Mouse (Mus musculus) natural killer cell, adult 2 months (primary cell): ENCODE results near the gene Wdr18.

Experiments
- DNase-seq, 2 experiments: peaks; one replicate each; pipeline ENCODE4 v3.0.0; 2022; ENCODE audit warnings: low spot score in 2 of 2

The Wdr18 gene

GRCm38 (mm10) chr10:79996272-79997033, 36.5 kb downstream of the Wdr18 start, which contains the start of gene Abca7:
Abca7 (plus strand) TSS chr10:79996494.
- DNase-seq, result peak; percentile 93 to 94

DNA sequence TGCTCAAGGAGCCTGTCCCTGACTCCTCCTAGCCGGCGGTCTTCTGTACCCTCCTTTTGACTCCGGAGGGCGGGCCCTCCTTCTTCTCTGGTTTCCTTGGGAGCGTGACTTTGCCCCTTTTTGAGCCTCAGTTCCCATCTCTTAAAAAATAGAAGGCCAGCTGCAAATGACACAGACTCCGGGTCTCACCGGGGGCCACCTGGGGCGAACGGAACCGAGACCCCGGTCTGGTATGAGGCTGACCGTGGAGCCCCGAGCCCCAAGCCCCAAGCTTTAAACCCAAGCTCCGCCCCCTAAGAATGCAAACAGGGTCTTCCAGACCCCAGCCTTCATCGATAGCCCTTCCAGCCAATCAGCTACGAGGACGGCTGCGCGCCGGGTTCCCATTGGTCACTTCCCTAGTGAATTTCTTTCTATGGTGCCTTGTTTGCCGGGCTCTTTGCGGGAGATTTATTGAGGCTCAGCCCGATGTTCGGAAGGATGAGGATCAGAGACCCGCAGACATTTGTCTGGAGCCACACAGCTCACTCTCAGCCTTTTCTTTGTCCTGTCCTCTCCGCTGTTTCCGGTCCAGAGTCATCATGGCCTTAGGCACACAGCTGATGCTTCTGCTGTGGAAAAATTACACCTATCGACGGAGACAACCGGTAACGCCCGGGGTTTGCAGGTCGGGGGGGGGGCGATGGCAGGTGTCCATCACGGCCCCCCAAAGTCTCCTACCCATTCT, 37.2 kb downstream of the Wdr18 start:
- no peak for DNase-seq

DNA sequence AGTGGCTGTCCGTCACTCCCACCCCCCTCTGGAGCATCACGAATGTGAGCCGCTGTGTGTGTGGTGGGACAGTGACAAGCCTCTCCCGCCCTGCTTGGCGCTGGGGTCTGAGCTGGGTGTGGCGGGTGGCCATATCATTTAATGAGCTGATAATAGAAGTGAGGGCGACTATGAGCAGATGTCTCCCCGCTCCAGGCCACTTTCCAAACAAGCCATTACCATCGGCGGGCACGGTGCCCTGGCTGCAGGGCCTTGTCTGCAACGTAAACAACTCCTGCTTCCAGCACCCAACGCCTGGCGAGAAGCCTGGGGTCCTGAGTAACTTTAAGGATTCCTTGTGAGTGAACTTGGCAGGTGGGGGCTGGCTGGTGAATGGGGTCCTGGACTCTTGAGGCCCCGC, 37.9 kb downstream of the Wdr18 start:
- no peak for DNase-seq

- no peak for DNase-seq
Measured at GRCm38 (mm10) chr10:80001945-80002344, 42.0 kb downstream of the Wdr18 start.

DNA sequence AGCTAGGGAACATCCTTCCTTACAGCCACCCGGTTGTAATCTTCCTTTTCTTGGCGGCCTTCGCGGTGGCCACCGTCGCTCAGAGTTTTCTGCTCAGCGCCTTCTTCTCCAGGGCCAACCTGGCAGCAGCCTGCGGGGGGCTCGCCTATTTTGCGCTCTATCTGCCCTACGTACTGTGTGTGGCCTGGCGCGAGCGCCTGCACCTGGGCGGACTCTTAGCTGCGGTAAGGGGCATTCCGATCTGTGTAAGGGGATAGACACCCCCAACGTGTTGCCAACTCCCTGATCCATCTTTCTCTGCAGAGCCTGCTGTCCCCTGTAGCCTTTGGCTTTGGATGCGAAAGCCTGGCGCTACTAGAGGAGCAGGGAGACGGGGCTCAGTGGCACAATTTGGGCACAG, 42.9 kb downstream of the Wdr18 start:
- no peak for DNase-seq

- no peak for DNase-seq
Measured at GRCm38 (mm10) chr10:80003374-80004232, 43.7 kb downstream of the Wdr18 start.

DNA sequence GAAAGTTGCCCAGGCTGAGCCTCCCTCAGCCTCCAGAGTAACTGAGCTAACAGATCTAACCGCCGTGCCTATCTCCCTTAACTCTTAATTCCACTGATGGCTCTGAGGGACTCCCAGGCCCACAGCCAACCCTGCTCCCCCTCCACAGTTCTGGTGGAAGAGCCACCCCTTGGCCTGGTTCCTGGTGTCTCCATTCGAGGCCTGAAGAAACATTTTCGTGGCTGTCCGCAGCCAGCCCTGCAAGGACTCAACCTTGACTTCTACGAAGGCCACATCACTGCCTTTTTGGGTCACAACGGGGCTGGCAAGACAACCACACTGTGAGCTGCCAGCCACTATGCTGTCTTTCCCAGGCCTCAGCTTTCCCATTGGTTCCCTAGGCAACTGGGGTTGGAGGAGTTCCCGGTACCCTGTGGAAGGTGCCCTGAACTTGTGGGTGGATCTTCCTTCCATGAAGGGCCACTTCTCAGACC, 44.3 kb downstream of the Wdr18 start:
- no peak for DNase-seq

GRCm38 (mm10) chr10:80011740-80012139, 51.8 kb downstream of the Wdr18 start:
- DNase-seq, result no peak

DNA sequence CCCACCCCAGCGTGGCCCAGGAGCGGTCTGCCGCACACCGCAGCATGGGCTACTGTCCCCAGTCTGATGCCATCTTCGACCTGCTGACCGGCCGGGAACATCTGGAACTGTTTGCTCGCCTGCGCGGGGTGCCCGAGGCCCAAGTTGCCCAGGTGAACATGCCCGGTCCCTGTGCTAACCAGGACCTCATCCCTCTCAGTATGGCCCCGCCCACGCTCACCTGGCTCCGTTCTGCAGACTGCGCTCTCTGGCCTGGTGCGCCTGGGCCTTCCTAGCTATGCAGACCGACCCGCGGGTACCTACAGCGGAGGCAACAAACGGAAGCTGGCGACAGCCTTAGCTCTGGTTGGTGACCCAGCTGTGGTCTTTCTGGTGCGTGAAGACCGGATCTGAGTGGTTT, 53.7 kb downstream of the Wdr18 start:
- no peak for DNase-seq

- no peak for DNase-seq
Measured at GRCm38 (mm10) chr10:80014484-80015290, 54.7 kb downstream of the Wdr18 start.

DNA sequence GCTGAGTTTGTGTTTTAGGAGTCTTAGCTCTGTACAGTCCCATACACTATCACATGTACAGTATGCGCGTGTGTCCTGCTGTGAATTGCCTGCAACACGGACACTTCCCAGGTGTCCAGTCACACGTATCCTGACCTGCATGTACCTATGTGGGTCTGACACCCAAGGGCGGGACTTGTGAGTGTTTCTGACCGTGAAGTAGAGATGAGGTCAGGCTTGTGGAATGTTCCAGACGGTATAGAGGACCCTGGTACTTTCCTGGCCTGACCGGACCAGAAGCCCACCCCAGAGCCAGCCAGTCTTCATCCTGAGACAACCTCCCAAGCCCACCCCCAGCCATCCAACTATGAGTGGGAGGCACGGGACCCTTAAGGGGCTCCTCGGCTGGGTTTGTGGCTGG, 55.6 kb downstream of the Wdr18 start:
- peak in 1 of 2 experiments; percentile 68 for DNase-seq

DNA sequence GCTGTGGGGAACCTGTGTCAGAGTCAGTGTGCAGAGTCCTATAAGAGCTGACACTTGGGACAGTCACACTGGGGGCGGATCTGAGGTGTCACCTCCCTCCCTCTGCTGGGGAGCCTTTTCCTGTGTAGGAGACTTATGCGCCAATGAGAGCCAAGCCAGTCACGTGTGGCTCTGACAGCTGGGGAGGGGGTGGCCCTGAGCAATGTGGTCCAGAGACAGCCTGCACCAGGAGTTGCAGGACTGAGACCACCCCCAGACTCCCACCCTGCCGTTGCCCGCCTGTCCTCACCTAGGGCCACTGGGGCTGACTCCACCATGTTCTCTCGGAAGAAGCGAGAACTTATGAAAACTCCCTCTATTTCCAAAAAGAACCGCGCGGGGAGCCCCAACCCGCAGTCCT, 56.6 kb downstream of the Wdr18 start, which contains the start of gene Arhgap45:
Arhgap45 (plus strand) TSS at position 143 of the 400 bp plus-strand sequence.
- DNase-seq, result peak; percentile 89 to 92

- no peak for DNase-seq
Measured at GRCm38 (mm10) chr10:80016931-80017330, 57.0 kb downstream of the Wdr18 start.

- DNase-seq, result peak; percentile 95 to 96
Measured at GRCm38 (mm10) chr10:80017361-80017760, 57.4 kb downstream of the Wdr18 start.

GRCm38 (mm10) chr10:80017771-80018170, 57.8 kb downstream of the Wdr18 start:
- DNase-seq, result peak in 1 of 2 experiments; percentile 47

DNA sequence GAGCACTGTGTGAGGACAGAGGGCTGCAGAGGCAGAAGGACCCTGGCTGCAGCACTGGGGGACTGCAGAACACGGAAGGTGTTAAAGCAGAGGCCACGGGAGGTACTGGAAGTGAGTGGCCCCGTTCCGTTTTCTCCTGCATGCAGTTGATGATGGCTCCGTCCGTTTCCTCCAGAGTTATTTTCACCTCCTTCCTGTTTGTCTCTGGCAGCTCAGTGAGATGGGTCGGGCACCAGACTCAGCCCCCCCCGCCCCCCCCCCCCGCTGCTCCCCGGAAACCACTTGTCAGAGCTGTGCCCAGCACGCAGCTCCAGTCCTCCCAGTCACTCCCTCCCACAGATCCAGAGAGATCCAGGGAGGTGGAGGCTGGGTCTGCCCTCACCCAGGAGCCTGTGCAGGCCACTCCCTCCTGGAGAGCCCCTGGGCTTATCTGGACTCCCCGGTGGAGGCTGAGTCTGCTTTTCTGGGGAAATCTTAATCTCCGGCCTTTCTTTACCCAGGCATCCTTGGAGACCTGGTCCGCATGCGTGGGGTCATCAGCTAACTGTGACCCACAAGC, 58.9 kb downstream of the Wdr18 start:
- DNase-seq, result peak; percentile 60 to 72

DNA sequence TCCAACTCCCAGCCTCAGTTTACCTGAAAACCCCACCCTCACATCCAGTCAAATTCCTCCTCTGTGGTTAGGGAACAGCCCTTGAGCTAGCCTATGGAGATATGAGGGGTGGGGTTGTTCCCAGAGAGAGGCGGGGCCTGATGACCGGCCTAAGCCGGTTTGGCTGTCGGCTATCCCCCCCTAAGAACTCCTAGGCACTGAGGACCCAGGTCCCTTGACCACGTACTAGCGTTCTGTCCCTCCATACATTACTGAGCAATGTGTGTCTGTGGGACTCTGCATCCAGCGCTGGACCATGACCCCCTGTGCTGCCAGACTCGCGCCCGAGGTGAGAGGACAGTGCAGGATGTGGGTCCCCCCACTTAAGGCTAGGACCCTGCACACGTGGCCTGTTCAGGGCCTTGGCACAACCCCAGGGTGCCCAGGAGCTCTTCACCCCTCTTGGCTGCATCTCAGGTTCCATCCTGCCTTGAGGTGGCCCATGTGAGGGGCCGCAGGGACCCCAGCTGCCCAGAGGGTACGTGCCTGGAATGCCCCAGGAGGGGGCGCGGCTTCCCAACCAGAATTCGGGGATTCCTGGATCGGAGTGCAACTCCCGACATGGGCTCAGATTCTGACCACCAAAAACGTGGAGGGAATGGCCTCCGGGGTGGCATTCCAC, 59.6 kb downstream of the Wdr18 start:
- no peak for DNase-seq
